Mouse (Mus musculus) liver, postnatal 0 days (tissue): ENCODE results near the gene Efhd1. TPM values are rescaled to one million over a fixed set of nuclear protein-coding genes. Genes with fewer than 3 reads are reported as not detected.

ENCODE experiments used
- ATAC-seq: fragments of 200-750 bp; cut with Nextera tagmentation; 2 replicates; pipeline ENCODE4 v1.8.0; 2017; ENCODE audit warnings: mild to moderate bottlenecking, moderate library complexity
- DNase-seq: peaks from one replicate; pipeline ENCODE4 v3.0.0-alpha.2; 2016
- H3K27ac ChIP-seq: fragments of 300-500 bp; sonication (generic); 2 replicates; pipeline ENCODE4 v1.5.1; 2014; ENCODE audit warnings: antibody characterized with exemption, moderate library complexity, mild to moderate bottlenecking, low read depth
- H3K27me3 ChIP-seq: fragments of 300-500 bp; sonication (generic); 2 replicates; pipeline ENCODE4 v1.6.1; 2014; ENCODE audit warnings: low read length, control low read depth, mixed read lengths; ENCODE audit not compliant: insufficient read depth
- H3K36me3 ChIP-seq: fragments of 300-500 bp; sonication (generic); replicated peaks from 2 replicates; pipeline ENCODE4 v1.6.1; 2014; ENCODE audit warnings: mild to moderate bottlenecking, control low read depth, low read length, moderate library complexity, mixed read lengths; ENCODE audit not compliant: insufficient read depth
- H3K4me1 ChIP-seq: fragments of 300-500 bp; sonication (generic); 2 replicates; pipeline ENCODE4 v1.6.1; 2014; ENCODE audit warnings: antibody characterized with exemption, mild to moderate bottlenecking, control low read depth; ENCODE audit not compliant: insufficient read depth
- H3K4me2 ChIP-seq: fragments of 300-500 bp; sonication (generic); 2 replicates; pipeline ENCODE4 v1.6.1; 2014; ENCODE audit warnings: low read depth, mild to moderate bottlenecking, low read length, moderate library complexity, mixed read lengths
- H3K4me3 ChIP-seq: fragments of 300-500 bp; sonication (generic); 2 replicates; pipeline ENCODE4 v1.5.1; 2014; ENCODE audit warnings: low read depth, low read length
- H3K9ac ChIP-seq: fragments of 300-500 bp; sonication (generic); replicated peaks from 2 replicates; pipeline ENCODE4 v1.6.1; 2014; ENCODE audit warnings: mild to moderate bottlenecking, moderate library complexity
- H3K9me3 ChIP-seq: fragments of 300-500 bp; sonication (generic); 2 replicates; pipeline ENCODE4 v1.6.1; 2016; ENCODE audit warnings: mild to moderate bottlenecking, control low read depth, low read length, mixed read lengths
- CTCF ChIP-seq: sonication (generic); IDR thresholded peaks from 2 replicates; pipeline ENCODE4 v1.5.1; 2016; ENCODE audit warnings: antibody characterized with exemption, low read depth
- EP300 ChIP-seq: IDR thresholded peaks from 2 replicates; pipeline ENCODE4 v1.6.1; 2016; ENCODE audit warnings: antibody characterized with exemption, low read depth, mild to moderate bottlenecking
- WGBS: fragments of 180-500 bp; shearing (Covaris S2); extraction: QIAGEN DNeasy Blood & Tissue Kit; methylation state at CpG from one replicate; pipeline ENCODE4 v1.1.7; 2014; ENCODE audit not compliant: insufficient replicate concordance; 5-methylcytosine and 5-hydroxymethylcytosine counted together
- polyA plus RNA-seq: library from polyadenylated mRNA; unstranded; fragments of >200 nt; fragmentation: Nextera tagmentation; extraction: Ambion mirVana; gene quantifications from 2 replicates; pipeline ENCODE4 v1.2.1, GENCODE M21; 2015

Efhd1 gene
- polyA plus RNA-seq, 1 experiment from 2014 or later = 0.26 TPM

DNA sequence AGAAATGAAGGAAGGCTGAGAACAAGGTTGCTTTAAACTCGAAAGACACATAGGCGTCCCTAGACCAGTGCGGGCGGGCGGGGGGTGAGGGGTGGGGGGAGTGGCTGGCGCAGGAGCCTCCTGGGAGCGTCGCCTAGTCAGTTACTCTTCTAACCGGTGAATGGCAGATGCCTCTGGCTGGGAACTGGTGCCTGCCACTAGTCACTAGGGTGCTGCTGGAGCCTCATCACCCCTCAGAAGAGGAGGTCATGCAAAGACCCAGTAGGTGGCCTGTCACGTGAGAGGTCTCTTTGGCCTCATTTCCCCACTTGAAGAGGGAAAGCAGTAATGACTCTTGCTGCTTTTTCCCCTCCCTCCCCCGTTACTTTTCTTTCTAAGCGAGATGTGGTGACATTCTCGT lies 1.0 kb downstream of the Efhd1 start:
- DNase-seq = no peak
- peaks cover 60% of the 10 kb centered on the region for H3K27me3 ChIP-seq

DNA sequence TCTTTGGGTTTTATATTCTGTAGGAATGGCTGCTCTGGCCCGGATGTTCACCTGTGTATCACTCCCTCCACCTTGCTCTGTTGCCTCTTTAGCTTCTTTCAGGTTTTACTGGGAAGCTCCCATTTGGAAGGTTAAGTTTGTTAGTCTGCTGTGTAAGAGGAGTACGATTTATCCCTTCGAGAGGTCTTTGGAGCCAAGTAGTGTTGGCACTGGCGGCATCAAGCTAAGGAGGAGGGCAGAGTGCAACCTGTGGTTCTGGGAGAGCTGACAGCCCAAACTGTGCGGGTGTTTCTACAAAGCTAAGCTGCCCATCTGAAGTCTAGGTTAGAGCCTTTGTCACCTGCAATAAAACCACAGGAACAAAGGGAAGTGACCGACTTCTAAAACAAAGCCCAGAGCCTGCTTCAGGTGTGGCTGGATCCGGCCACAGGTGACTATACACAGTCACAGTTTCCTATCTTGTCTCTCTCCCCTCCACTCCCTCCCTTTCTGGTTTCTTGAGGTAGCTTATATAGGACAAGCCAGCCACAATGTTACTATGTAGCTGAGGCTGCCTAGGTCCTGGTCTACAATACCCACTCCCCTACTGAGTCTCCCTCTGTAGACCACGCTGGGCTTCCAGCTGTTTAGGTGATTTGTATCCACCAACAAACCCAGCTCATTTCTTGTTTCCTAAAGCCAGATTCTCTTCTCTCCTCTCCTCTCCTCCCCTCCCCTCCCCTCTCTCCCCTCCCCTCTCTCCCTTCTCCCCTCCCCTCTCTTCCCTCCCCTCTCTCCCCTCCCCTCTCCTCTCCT lies 2.3 kb downstream of the Efhd1 start:
- Histone ChIP-seq H3K36me3 (no peaks in the 10 kb centered on the region), H3K9me3 (no peaks in the 10 kb centered on the region), H3K9ac (no peak overlapping the region), H3K4me1 (peaks cover 12% of the 10 kb centered on the region), H3K4me3 (no peak overlapping the region), H3K27me3 (peaks cover 60% of the 10 kb centered on the region), H3K27ac (no peak overlapping the region), H3K4me2 (no peak overlapping the region)
- ATAC-seq (no peak), DNase-seq (no peak)
- whole genome bisulfite sequencing = 26% methylated on average over 8 of the region's 8 CpGs
- no peak for TF ChIP-seq CTCF
- no peak for TF ChIP-seq EP300

More for the DNA sequence above, 1.0 kb downstream of the Efhd1 start:
- H3K27ac ChIP-seq = no peak overlapping the region
- peak overlapping the region; percentile 47 for H3K4me3 ChIP-seq
- peak overlapping the region; percentile 71 for H3K4me2 ChIP-seq
- no peak overlapping the region for H3K9ac ChIP-seq
- no peaks in the 10 kb centered on the region for H3K36me3 ChIP-seq
- 1% methylated on average over 13 of the region's 13 CpGs for WGBS
- peaks cover 12% of the 10 kb centered on the region for H3K4me1 ChIP-seq
- H3K9me3 ChIP-seq = no peaks in the 10 kb centered on the region
- TF ChIP-seq EP300 (no peak), CTCF (no peak)
- no peak for ATAC-seq

DNA sequence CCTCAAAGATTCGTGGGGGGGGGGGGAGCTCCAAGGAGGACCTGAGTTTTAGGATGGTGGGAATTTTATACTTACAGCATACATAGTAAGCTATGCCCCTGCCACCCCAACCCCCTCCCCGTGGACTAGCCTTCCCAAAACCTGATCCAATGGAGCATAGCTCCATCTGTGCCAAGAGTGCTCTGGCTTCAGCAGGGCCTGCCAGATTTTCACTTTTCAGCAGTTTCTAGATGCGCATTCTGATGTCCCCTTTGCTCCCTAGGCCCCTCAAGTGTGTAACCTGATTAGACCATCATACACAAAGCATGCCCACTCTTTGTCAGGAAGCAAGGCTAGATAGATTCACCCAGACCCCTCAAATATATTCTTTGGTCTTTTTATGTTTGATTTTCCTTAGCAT lies 6.0 kb downstream of the Efhd1 start:
- Histone ChIP-seq H3K27me3 (peaks cover 23% of the 10 kb centered on the region), H3K36me3 (no peaks in the 10 kb centered on the region), H3K9ac (no peak overlapping the region), H3K4me3 (no peak overlapping the region), H3K9me3 (no peaks in the 10 kb centered on the region), H3K4me2 (no peak overlapping the region), H3K4me1 (no peaks in the 10 kb centered on the region), H3K27ac (no peak overlapping the region)
- DNase-seq = no peak
- no peak for ATAC-seq
- WGBS = 40% methylated on average over 3 of the region's 3 CpGs
- TF ChIP-seq CTCF (no peak), EP300 (no peak)

DNA sequence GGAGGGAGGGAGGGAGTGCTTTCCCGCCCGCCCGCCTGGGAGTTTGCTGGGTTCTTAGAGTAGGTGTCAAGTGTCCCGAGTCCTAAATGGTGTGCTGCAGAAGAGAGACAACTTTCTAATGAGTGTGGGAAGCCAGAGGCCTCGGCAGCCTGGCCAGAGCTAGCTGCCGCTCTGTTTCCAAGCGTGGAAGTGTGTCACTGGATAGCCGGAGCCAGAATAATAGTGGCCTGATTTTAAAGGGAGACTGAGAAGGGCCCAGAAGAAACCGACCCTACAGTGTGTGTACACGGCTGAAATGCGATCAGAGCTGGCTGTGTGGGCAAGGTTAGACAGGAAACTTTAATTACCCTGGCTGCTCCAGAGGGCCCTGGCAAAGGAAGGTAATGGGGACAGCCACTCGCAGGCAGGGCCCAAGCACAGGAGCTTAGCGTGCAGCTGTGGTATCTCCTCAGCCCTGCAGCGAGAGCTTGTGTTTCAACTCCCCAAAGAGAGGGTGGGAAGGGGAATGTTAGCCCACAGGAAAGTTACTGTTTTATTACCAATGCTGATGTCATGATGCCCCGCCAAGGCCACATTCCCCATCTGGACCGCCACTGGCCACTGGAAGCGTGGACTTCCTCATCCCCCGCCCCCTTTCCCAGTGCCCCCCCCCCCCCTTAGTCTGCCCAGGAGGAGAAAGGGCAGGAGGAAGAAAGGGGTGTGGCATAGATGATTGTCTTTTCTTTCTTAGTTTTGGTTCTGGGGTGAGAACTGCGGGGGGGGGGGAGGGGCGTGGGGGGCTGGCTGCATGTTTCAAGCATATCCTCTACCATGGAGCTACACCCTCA lies 6.7 kb downstream of the Efhd1 start:
- ATAC-seq = no peak
- TF ChIP-seq CTCF (no peak), EP300 (no peak)
- no peak overlapping the region for H3K4me3 ChIP-seq
- no peak overlapping the region for H3K27ac ChIP-seq
- no peaks in the 10 kb centered on the region for H3K4me1 ChIP-seq
- WGBS = 42% methylated on average over 18 of the region's 20 CpGs
- no peak overlapping the region for H3K9ac ChIP-seq
- H3K36me3 ChIP-seq = no peaks in the 10 kb centered on the region
- DNase-seq = no peak
- no peaks in the 10 kb centered on the region for H3K9me3 ChIP-seq
- H3K27me3 ChIP-seq = peaks cover 17% of the 10 kb centered on the region
- H3K4me2 ChIP-seq = no peak overlapping the region

DNA sequence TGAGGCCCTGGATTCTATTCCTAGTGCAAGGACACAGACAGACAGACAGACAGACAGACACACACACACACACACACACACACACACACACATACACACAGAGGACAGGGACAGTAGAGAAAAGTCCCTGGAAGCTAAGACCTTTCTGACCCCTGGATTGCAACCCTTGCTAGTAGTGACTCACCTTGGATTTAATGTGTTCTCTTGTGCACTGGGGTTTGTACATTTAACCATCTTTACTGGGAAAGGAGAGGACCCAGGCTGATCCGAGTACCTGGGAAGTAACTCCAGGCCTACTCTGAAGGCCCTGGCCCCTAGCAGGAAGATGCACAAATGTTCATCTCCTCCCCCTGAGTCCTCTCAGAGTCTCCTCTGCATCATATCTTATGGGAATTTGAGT lies 7.4 kb downstream of the Efhd1 start:
- WGBS = 73% methylated on average over 1 of the region's 1 CpGs
- H3K9ac ChIP-seq = no peak overlapping the region
- DNase-seq (no peak), ATAC-seq (no peak)
- no peak overlapping the region for H3K27ac ChIP-seq
- no peak overlapping the region for H3K4me2 ChIP-seq
- no peaks in the 10 kb centered on the region for H3K9me3 ChIP-seq
- TF ChIP-seq EP300 = no peak
- no peak for TF ChIP-seq CTCF
- H3K4me3 ChIP-seq = no peak overlapping the region
- no peaks in the 10 kb centered on the region for H3K4me1 ChIP-seq
- no peaks in the 10 kb centered on the region for H3K36me3 ChIP-seq
- H3K27me3 ChIP-seq = peaks cover 9% of the 10 kb centered on the region

DNA sequence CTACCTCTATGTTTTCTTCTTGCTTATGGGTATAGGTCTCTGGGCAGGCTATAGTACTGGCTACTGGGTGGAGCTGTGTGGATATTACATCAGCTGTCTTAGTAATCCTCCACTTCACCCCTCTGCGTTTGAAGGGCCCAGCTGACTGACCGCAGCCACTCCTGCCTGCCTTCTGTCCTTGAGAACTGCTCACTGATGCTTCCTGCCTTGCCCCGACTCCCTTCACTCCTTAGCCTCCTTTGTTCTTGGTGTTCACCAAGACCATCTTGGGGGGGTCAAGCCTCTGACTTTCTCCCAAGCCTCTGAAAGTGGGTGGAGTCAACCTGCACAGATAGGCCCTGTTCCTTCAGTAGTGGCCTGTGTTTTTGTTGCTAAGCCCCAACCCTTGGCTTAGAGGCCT lies 8.3 kb downstream of the Efhd1 start:
- WGBS = 73% methylated on average over 3 of the region's 3 CpGs
- no peaks in the 10 kb centered on the region for H3K4me1 ChIP-seq
- peaks cover 5% of the 10 kb centered on the region; the same call in 1 of the 2 replicates for H3K27me3 ChIP-seq
- ATAC-seq (no peak), DNase-seq (no peak)
- H3K36me3 ChIP-seq = no peaks in the 10 kb centered on the region
- no peak overlapping the region for H3K4me3 ChIP-seq
- no peak overlapping the region for H3K27ac ChIP-seq
- no peak for TF ChIP-seq EP300
- TF ChIP-seq CTCF = no peak
- no peak overlapping the region for H3K4me2 ChIP-seq
- no peak overlapping the region for H3K9ac ChIP-seq
- no peaks in the 10 kb centered on the region for H3K9me3 ChIP-seq
